Mouse (Mus musculus) MEL (cell line): Measurements from ENCODE around the gene Sox21. TPM values are rescaled to one million over a fixed set of nuclear protein-coding genes. Genes with fewer than 3 reads are reported as not detected.

Experiments used
- DNase-seq: peaks from one replicate; pipeline ENCODE4 v3.0.0; 2011; ENCODE audit warnings: low read depth, low spot score
- H3K27ac ChIP-seq: 2 replicates; pipeline ENCODE4 v1.5.1; 2012; ENCODE audit warnings: low read depth, mild to moderate bottlenecking, control low read depth, low read length, moderate library complexity; ENCODE audit not compliant: control insufficient read depth
- H3K27me3 ChIP-seq, 2 experiments: fragments of 150-350 bp in 1 of 2; sonication (generic) in 1 of 2; 2 replicates each; pipeline ENCODE4 v1.6.1; 2012; ENCODE audit warnings: low read length in 2 of 2, mild to moderate bottlenecking in 2 of 2, improper control_type of control experiment in 1 of 2, moderate library complexity in 1 of 2; ENCODE audit not compliant: insufficient read depth in 2 of 2, control insufficient read depth in 1 of 2
- H3K36me3 ChIP-seq, 2 experiments: 2 replicates each; pipeline ENCODE4 v1.6.1; 2012 to 2014; ENCODE audit warnings: low read length in 2 of 2, improper control_type of control experiment in 1 of 2, inconsistent platforms in 1 of 2, mild to moderate bottlenecking in 1 of 2; ENCODE audit not compliant: insufficient read depth in 2 of 2, control insufficient read depth in 1 of 2
- H3K4me1 ChIP-seq, 2 experiments: fragments of 150-350 bp in 1 of 2; sonication (generic) in 1 of 2; 2 replicates each; pipeline ENCODE4 v1.6.1; 2012; ENCODE audit warnings: low read length in 2 of 2, improper control_type of control experiment in 1 of 2, mild to moderate bottlenecking in 1 of 2; ENCODE audit not compliant: insufficient read depth in 2 of 2, control insufficient read depth in 1 of 2
- H3K4me3 ChIP-seq, 2 experiments: fragments of 150-350 bp in 1 of 2; sonication (generic) in 1 of 2; 2 replicates each; pipeline ENCODE4 v1.5.1; 2012; ENCODE audit warnings: low read depth in 2 of 2, low read length in 2 of 2, mild to moderate bottlenecking in 2 of 2, moderate library complexity in 2 of 2, control low read depth in 1 of 2, improper control_type of control experiment in 1 of 2; ENCODE audit not compliant: control insufficient read depth in 1 of 2, insufficient read depth in 1 of 2
- H3K79me2 ChIP-seq: 2 replicates; pipeline ENCODE4 v1.6.1; 2012; ENCODE audit warnings: mild to moderate bottlenecking, low read length, moderate library complexity; ENCODE audit not compliant: control insufficient read depth, poor library complexity, insufficient read depth
- H3K9ac ChIP-seq: 2 replicates; pipeline ENCODE4 v1.6.1; 2012; ENCODE audit warnings: low read depth, mild to moderate bottlenecking, control low read depth, low read length, moderate library complexity; ENCODE audit not compliant: control insufficient read depth, poor library complexity, severe bottlenecking
- H3K9me3 ChIP-seq: fragments of 150-350 bp; sonication (generic); replicated peaks from 2 replicates; pipeline ENCODE4 v1.6.1; 2012; ENCODE audit warnings: mild to moderate bottlenecking, low read length, improper control_type of control experiment, moderate library complexity; ENCODE audit not compliant: insufficient read depth
- BHLHE40 ChIP-seq: IDR thresholded peaks from 2 replicates; pipeline ENCODE4 v1.6.1; 2012; ENCODE audit warnings: low read depth, mild to moderate bottlenecking, inconsistent platforms, low read length, improper control_type of control experiment, borderline replicate concordance
- CHD1 ChIP-seq: IDR thresholded peaks from 2 replicates; pipeline ENCODE4 v1.6.1; 2012; ENCODE audit warnings: low read depth, mild to moderate bottlenecking, inconsistent platforms, low read length, improper control_type of control experiment
- CHD2 ChIP-seq: IDR thresholded peaks from 2 replicates; pipeline ENCODE4 v1.6.1; 2011; ENCODE audit warnings: low read length, improper control_type of control experiment
- ELF1 ChIP-seq: IDR thresholded peaks from 2 replicates; pipeline ENCODE4 v1.6.1; 2014; ENCODE audit warnings: low read depth, mild to moderate bottlenecking, inconsistent platforms, low read length, improper control_type of control experiment, moderate library complexity
- EP300 ChIP-seq, 2 experiments: IDR thresholded peaks; 2 replicates each; pipeline ENCODE4 v1.6.1; 2011; ENCODE audit warnings: improper control_type of control experiment in 2 of 2, low read length in 2 of 2, low read depth in 1 of 2, mild to moderate bottlenecking in 1 of 2
- GABPA ChIP-seq: IDR thresholded peaks from 2 replicates; pipeline ENCODE4 v1.6.1; 2012; ENCODE audit warnings: low read depth, mild to moderate bottlenecking, inconsistent platforms, low read length, improper control_type of control experiment, moderate library complexity
- GATA1 ChIP-seq: IDR thresholded peaks from 2 replicates; pipeline ENCODE4 v1.6.1; 2011; ENCODE audit warnings: low read depth, low read length, improper control_type of control experiment
- JUND ChIP-seq: IDR thresholded peaks from 2 replicates; pipeline ENCODE4 v1.6.1; 2011; ENCODE audit warnings: low read depth, mild to moderate bottlenecking, improper control_type of control experiment, low read length
- KAT2A ChIP-seq: conservative IDR thresholded peaks from 2 replicates; pipeline ENCODE4 v1.6.1; 2012; ENCODE audit warnings: low read depth, low read length, improper control_type of control experiment, inconsistent platforms
- MAFK ChIP-seq: IDR thresholded peaks from 2 replicates; pipeline ENCODE4 v1.6.1; 2011; ENCODE audit warnings: low read depth, mild to moderate bottlenecking, low read length, improper control_type of control experiment, borderline replicate concordance
- MXI1 ChIP-seq: IDR thresholded peaks from 2 replicates; pipeline ENCODE4 v1.6.1; 2011; ENCODE audit warnings: mild to moderate bottlenecking, low read depth, low read length, improper control_type of control experiment
- MYB ChIP-seq: IDR thresholded peaks from 2 replicates; pipeline ENCODE4 v1.6.1; 2011; ENCODE audit warnings: mild to moderate bottlenecking, low read depth, low read length, improper control_type of control experiment
- MYC ChIP-seq: IDR thresholded peaks from 2 replicates; pipeline ENCODE4 v1.6.1; 2011; ENCODE audit warnings: low read depth, mild to moderate bottlenecking, low read length, improper control_type of control experiment, moderate library complexity
- NELFE ChIP-seq: IDR thresholded peaks from 2 replicates; pipeline ENCODE4 v1.6.1; 2011; ENCODE audit warnings: low read depth, low read length, improper control_type of control experiment
- POLR2AphosphoS2 ChIP-seq: IDR thresholded peaks from 2 replicates; pipeline ENCODE4 v1.6.1; 2011; ENCODE audit warnings: low read length, improper control_type of control experiment
- RAD21 ChIP-seq: IDR thresholded peaks from 2 replicates; pipeline ENCODE4 v1.6.1; 2011; ENCODE audit warnings: mild to moderate bottlenecking, low read depth, low read length, improper control_type of control experiment
- RCOR1 ChIP-seq: IDR thresholded peaks from 2 replicates; pipeline ENCODE4 v1.6.1; 2012; ENCODE audit warnings: low read depth, mild to moderate bottlenecking, inconsistent platforms, low read length, improper control_type of control experiment
- SMC3 ChIP-seq: IDR thresholded peaks from 2 replicates; pipeline ENCODE4 v1.6.1; 2011; ENCODE audit warnings: low read depth, low read length, improper control_type of control experiment
- TAL1 ChIP-seq: IDR thresholded peaks from 2 replicates; pipeline ENCODE4 v1.6.1; 2012; ENCODE audit warnings: mild to moderate bottlenecking, inconsistent platforms, low read length, moderate library complexity, mixed read lengths
- TBP ChIP-seq: IDR thresholded peaks from 2 replicates; pipeline ENCODE4 v1.8.0; 2011; ENCODE audit warnings: low read depth, low read length, improper control_type of control experiment
- UBTF ChIP-seq: IDR thresholded peaks from 2 replicates; pipeline ENCODE4 v1.6.1; 2012; ENCODE audit warnings: low read depth, mild to moderate bottlenecking, inconsistent platforms, low read length, improper control_type of control experiment, moderate library complexity, borderline replicate concordance; ENCODE audit not compliant: insufficient read depth
- USF2 ChIP-seq, 2 experiments: IDR thresholded peaks; 2 replicates each; pipeline ENCODE4 v1.6.1; 2011 to 2012; ENCODE audit warnings: improper control_type of control experiment in 2 of 2, low read length in 2 of 2, borderline replicate concordance in 1 of 2, inconsistent platforms in 1 of 2, low read depth in 1 of 2, mild to moderate bottlenecking in 1 of 2; ENCODE audit not compliant: insufficient read depth in 1 of 2
- ZKSCAN1 ChIP-seq: IDR thresholded peaks from 2 replicates; pipeline ENCODE4 v1.6.1; 2012; ENCODE audit warnings: low read depth, mild to moderate bottlenecking, inconsistent platforms, low read length, improper control_type of control experiment, moderate library complexity
- polyA plus RNA-seq, 2 experiments: library from polyadenylated mRNA; stranded (reverse) in 1 of 2; unstranded in 1 of 2; fragments of >175 nt in 1 of 2; fragments of >200 nt in 1 of 2; gene quantifications; 2 replicates each; pipeline versions ENCODE4 v1.2.1 to v1.2.4; 2012; ENCODE audit warnings: low replicate concordance in 2 of 2, low read depth in 1 of 2; ENCODE audit not compliant: insufficient read length in 2 of 2, insufficient read depth in 1 of 2, missing spikeins in 1 of 2
- total RNA-seq: library from RNA; depleted of rRNA; stranded (reverse); fragments of 300-350 nt; gene quantifications from 2 replicates; pipeline ENCODE4 v1.2.3, GENCODE M21; 2012

The Sox21 gene
- total and polyA plus RNA-seq, 3 experiments = not detected

GRCm38 (mm10) chr14:118233786-118234540 is 2.9 kb downstream of the Sox21 start:
- H3K27me3 ChIP-seq = no peaks in the 10 kb centered on the region
- H3K27ac ChIP-seq = no peak overlapping the region
- H3K36me3 ChIP-seq = no peaks in the 10 kb centered on the region
- H3K4me1 ChIP-seq = no peaks in the 10 kb centered on the region
- H3K9ac ChIP-seq = no peak overlapping the region
- no peak overlapping the region for H3K4me3 ChIP-seq
- H3K79me2 ChIP-seq = no peaks in the 10 kb centered on the region
- TF ChIP-seq USF2 (IDR thresholded peaks at IDR 0.05; ENCODE audit: borderline replicate concordance in 1 of 2, insufficient read depth in 1 of 2, low read depth in 1 of 2, low read length in 2 of 2) (no peak), RAD21 (no peak), SMC3 (no peak), JUND (no peak), BHLHE40 (no peak)
- H3K9me3 ChIP-seq = no peaks in the 10 kb centered on the region
- DNase-seq = no peak

DNA sequence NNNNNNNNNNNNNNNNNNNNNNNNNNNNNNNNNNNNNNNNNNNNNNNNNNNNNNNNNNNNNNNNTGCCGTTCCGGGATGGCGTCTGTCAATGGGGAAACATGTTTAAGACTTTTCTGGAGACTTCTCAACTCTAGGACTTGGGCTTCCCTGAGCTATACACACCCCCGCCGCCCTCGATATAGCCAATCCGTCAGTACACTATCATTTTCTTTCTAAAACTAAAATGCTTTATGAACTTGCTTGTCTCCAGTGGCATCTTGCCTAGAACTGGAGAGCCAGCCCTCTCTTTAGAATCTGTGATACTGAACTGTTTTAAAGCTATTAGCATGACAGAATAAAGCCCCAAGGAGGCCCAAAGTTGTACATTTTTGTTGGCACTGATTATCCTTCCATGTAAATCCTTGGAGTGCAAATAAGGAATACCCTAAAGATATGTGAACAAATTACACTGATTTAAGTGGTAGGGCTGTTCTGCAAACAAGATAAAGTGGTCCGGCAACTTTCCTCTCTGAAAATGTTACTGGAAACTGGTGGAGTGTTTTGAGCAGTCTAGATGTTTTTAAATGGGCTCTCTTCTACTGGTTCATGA is 4.4 kb downstream of the Sox21 start:
- Histone ChIP-seq H3K27me3 (no peaks in the 10 kb centered on the region), H3K27ac (no peak overlapping the region), H3K4me1 (no peaks in the 10 kb centered on the region), H3K9ac (no peak overlapping the region), H3K4me3 (no peak overlapping the region), H3K36me3 (no peaks in the 10 kb centered on the region), H3K9me3 (no peaks in the 10 kb centered on the region), H3K79me2 (no peaks in the 10 kb centered on the region)
- no peak for DNase-seq
- TF ChIP-seq GABPA (no peak), NELFE (no peak), CHD1 (no peak), MYB (no peak), POLR2AphosphoS2 (no peak), CHD2 (no peak), TAL1 (no peak), ZKSCAN1 (no peak), ELF1 (no peak), UBTF (no peak), EP300 (IDR thresholded peaks at IDR 0.05; ENCODE audit: low read depth in 1 of 2, low read length in 2 of 2) (no peak), TBP (no peak), RCOR1 (no peak), KAT2A (no peak), MXI1 (no peak), RAD21 (no peak), GATA1 (no peak), MAFK (no peak), MYC (no peak)
